Mouse (Mus musculus): ENCODE results near the gene Ccnjl. TPM values are rescaled to one million over a fixed set of nuclear protein-coding genes. Genes with fewer than 3 reads are reported as not detected.

The Ccnjl gene
- total and polyA plus RNA-seq, 2 experiments from 2014 or later = 10.8 to 11.7 TPM

DNA sequence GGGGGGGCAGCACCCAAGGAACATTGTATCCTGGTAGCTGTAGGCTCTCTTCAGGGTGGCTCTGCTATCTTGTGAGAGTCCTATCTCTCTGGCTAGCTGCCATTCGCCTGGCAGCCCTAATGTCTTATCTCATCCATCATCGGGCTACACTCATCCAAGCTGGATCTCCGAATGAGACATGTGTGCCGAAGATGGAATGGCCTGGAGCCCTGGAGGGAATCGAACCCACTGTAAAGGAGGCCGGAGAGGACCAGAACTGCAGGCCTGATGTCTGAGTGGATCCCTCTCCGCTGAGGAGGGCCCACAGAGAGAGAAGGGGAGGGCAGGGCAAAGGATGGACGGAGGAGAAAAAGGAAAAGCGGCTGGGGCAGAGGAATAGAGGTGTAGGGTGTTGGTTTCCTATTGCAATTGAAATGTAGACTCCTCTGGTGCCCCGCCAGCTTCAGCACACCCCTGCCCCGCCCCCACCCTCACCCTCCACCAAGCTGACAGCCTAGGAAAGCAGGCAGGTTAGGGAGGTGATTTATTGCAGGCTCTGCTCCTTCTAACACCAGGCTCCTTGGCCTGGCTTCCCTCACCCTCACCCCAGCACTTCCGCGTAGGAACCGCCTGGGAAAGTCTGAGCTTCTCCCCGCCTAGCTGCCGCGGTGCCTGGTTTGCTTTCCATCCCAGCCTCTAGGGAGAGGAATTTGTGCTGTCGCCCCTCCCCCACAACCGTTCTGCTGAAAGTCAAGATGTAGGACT is 105.2 kb downstream of the Ccnjl start:
- Histone ChIP-seq H3K9me3 (replicated peaks; ENCODE audit: control insufficient read depth, low read length) (no peaks in the 10 kb centered on the region), H3K4me2 (ENCODE audit: low read depth, low read length) (peak overlapping the region; percentile 42), H3K4me3 (ENCODE audit: low read depth, low read length) (no peak overlapping the region), H3K27ac (ENCODE audit: low read depth) (peak overlapping the region; percentile 71), H3K4me1 (ENCODE audit: control insufficient read depth, insufficient read depth) (peaks cover 15% of the 10 kb centered on the region), H3K27me3 (ENCODE audit: control insufficient read depth, insufficient read depth, low read length) (no peaks in the 10 kb centered on the region), H3K36me3 (replicated peaks; ENCODE audit: control insufficient read depth, insufficient read depth, low read length) (no peaks in the 10 kb centered on the region), H3K9ac (replicated peaks; ENCODE audit: low read depth, low read length) (peak overlapping the region; percentile 22; the same call in 1 of the 2 replicates)
- DNase-seq (ENCODE audit: low spot score) = peak; percentile 86
- TF ChIP-seq EP300 (IDR thresholded peaks at IDR 0.05; ENCODE audit: low read depth) (0 out of 2 replicates have a peak, but pooled peaks have one; percentile 32), CTCF (IDR thresholded peaks at IDR 0.05; ENCODE audit: low read depth) (peak; percentile 23; the same call in 1 of the 2 replicates)
- 12% methylated on average over 19 of the region's 19 CpGs for WGBS
- peak; percentile 83 for ATAC-seq (ENCODE audit: insufficient read depth, low read depth)

Other genes with a start within 250 kb of the Ccnjl start
- gene Pttg1, start 102.5 kb upstream of the Ccnjl start, total RNA-seq (2014; rRNA removed; ENCODE audit: low replicate concordance) = 78.1 and 88.3 TPM in 2 replicates
- 179 and 190 TPM in 2 replicates for gene Pttg1, start 102.5 kb upstream of the Ccnjl start, polyA plus RNA-seq (2015; fragmentation: Nextera tagmentation; extraction: Ambion mirVana)
- 7.2 and 8.0 TPM in 2 replicates for gene Slu7, start 95.0 kb upstream of the Ccnjl start, total RNA-seq (2014; rRNA removed; ENCODE audit: low replicate concordance)
- 31.7 and 36.0 TPM in 2 replicates for gene Slu7, start 95.0 kb upstream of the Ccnjl start, polyA plus RNA-seq (2015; fragmentation: Nextera tagmentation; extraction: Ambion mirVana)
- 6.3 and 14.3 TPM in 2 replicates for gene C1qtnf2, start 54.5 kb upstream of the Ccnjl start, total RNA-seq (2014; rRNA removed; ENCODE audit: low replicate concordance)
- 13.9 and 14.0 TPM in 2 replicates for gene C1qtnf2, start 54.5 kb upstream of the Ccnjl start, polyA plus RNA-seq (2015; fragmentation: Nextera tagmentation; extraction: Ambion mirVana)
- 0.08 and 1.0 TPM in 2 replicates for gene 4933415A04Rik, start 58.3 kb downstream of the Ccnjl start, total RNA-seq (2014; rRNA removed; ENCODE audit: low replicate concordance)
- gene 4933415A04Rik, start 58.3 kb downstream of the Ccnjl start, polyA plus RNA-seq (2015; fragmentation: Nextera tagmentation; extraction: Ambion mirVana) = 4.8 and 5.5 TPM in 2 replicates
- not detected in 2 replicates for gene Fabp6, start 72.8 kb downstream of the Ccnjl start, total RNA-seq (2014; rRNA removed; ENCODE audit: low replicate concordance)
- gene Fabp6, start 72.8 kb downstream of the Ccnjl start, polyA plus RNA-seq (2015; fragmentation: Nextera tagmentation; extraction: Ambion mirVana) = not detected in 2 replicates
- gene Pwwp2a, start 153.2 kb downstream of the Ccnjl start, total RNA-seq (2014; rRNA removed; ENCODE audit: low replicate concordance) = 16.0 and 16.9 TPM in 2 replicates
- gene Pwwp2a, start 153.2 kb downstream of the Ccnjl start, polyA plus RNA-seq (2015; fragmentation: Nextera tagmentation; extraction: Ambion mirVana) = 11.9 and 12.4 TPM in 2 replicates
- 16.4 and 30.5 TPM in 2 replicates for gene Ttc1, start 219.2 kb downstream of the Ccnjl start, total RNA-seq (2014; rRNA removed; ENCODE audit: low replicate concordance)
- 66.8 and 68.7 TPM in 2 replicates for gene Ttc1, start 219.2 kb downstream of the Ccnjl start, polyA plus RNA-seq (2015; fragmentation: Nextera tagmentation; extraction: Ambion mirVana)

Measured in heart, postnatal 0 days (tissue).